Mouse (Mus musculus): ENCODE data around the gene Mthfr. TPM values are rescaled to one million over a fixed set of nuclear protein-coding genes. Genes with fewer than 3 reads are reported as not detected.
"Not testable (repeated sequence)": the region's sequence is repeated elsewhere in the genome, so short reads cannot be mapped to it uniquely, and the experiment has no call there.

Mthfr gene
- total RNA-seq, 2 experiments from 2014 or later, result 5.6 to 9.6 TPM

DNA sequence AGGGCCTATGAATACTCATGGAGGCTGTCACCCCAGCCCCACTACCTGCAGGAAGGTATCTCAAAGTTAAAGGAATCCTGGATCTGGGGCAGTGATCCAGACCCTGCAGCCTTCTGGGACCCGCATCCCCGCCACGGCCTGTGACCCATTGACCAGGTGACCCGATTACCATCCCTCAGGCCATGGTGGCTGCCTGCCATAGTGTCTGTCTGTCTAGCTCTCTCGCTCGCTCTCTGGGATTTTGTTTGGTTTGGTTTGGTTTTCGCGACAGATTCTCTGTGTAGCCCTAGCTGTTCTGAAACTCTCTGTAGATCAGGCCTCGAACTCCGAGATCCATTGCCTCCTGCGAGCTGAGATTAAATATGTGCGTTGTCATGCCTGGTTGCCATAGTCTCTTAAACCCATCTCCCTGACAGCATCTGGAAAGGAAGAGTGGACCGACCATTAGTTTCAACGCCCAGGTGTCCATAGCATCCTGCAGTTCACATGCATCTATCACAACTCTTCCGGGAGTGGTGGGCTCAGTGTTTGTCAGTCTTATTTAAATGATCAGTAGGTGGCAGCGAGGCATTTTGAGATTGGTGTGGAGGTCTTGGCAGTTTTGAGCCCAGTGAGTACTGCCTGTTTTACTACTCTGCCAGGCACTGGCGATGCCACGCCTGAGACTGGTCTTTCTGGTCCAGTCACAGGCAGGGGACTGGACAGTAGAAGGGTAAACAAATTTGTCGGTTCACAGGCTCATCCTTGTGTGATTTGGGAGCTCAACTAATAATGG, 564 bp downstream of the Mthfr start:
- intact Hi-C loops (cut with DNase I), result loop anchor here (2.0 kb wide), 1 partner anchor 15 kb away; no protein-coding TSS in a partner anchor
- DNase-seq, result peak in 1 of 2 experiments; percentile 21

DNA sequence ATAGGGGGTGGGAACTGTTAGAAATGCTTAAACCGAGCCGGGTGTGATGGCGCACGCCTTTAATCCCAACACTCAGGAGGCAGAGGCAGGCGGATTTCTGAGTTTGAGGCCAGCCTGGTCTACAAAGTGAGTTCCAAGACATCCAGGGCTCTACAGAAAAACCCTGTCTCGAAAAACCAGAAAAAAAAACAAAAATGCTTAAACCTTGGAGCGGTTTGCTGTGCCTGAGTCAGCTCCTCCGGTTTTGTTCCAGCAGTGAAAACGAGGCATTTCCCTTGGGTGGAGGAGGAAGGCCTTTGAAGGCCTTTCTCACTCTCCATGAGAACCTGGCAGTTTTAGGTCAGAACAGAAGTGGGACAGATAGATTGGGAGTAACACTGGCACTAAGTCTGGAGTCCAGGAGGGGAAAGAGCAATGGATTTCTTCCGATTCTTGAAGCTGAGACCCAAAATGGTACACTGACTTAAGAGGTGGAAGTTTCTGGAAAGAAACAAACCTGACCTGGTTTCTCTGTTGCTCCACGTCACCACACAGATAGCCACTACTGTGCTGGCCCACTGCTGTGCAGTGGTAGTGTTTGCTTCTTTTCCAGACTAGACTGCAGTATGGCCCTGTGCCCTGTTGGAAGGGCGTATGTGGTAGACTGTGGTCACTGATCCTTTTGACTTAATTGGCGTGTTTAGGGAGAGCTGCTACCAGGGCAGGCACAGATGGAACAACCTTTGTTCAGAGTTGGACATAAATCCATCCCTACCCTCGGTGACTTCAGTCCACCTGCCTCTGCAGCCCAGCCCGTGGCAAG, 1.4 kb downstream of the Mthfr start:
- intact Hi-C loops (cut with DNase I), result loop anchor here (2.0 kb wide), 1 partner anchor 15 kb away; no protein-coding TSS in a partner anchor
- peak in 1 of 2 experiments; percentile 26 for DNase-seq

DNA sequence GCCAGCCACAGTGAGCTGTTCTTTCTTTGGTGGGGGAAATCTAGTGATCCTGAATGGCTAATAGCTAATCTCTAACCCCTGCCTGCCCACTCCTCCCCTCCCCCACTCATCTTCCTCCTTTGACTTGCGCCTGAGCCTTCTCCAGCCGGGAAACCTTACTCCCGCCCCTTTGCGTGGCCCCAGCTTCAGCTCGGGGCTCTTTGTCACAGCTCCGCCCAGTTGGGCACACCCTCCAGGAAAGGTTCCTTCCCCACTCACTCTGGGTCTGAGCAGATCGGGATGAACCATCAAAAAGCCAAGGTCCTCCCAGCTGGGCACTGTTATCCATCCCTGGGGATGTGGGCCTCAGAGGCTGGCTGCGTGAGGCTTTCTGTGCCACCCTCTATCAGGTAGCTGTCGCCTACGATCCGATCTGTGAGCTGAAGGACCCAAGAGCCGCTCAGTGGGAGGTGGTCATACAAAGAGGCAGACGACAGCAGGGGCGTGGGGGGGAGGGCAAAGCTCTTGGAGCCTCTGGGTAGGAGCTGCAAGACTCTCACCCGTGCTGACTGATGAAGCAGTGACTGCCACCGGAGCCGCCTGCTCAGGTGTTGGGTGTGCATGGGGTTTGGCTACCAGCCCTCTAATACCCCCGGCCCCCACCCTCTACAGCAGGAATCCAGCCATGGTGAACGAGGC, 2.2 kb downstream of the Mthfr start:
- intact Hi-C loops (cut with DNase I), result loop anchor here (2.0 kb wide), 1 partner anchor 14 kb away; no protein-coding TSS in a partner anchor
- peak; percentile 48 to 66 for DNase-seq

DNA sequence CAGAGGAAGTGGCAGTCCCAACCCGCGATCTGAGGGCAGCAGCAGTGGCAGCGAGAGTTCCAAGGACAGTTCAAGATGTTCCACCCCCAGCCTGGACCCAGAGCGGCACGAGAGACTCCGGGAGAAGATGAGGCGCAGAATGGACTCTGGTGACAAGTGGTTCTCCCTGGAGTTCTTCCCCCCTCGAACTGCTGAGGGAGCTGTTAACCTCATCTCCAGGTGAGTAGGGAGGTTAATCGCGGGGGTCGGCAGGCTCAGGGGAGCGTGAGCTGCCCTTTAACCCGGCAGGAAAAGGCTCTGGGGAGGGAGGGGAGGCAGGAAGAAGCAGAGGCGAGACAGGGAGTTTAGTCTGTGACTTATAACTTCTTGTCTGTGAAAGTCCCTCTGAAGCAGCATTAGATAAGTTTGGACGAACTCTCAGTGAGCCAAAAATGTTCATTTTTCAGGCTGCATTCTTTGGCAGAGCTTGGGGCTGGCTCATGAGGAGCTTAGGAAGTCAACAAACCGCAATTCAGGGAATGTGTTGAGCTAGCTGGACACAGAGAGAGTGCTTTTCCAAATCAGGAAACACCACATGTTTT, 2.8 kb downstream of the Mthfr start:
- intact Hi-C loops (cut with DNase I), result loop anchor here (2.0 kb wide), 1 partner anchor 13 kb away; no protein-coding TSS in a partner anchor
- peak in 1 of 2 experiments; percentile 35 for DNase-seq

DNA sequence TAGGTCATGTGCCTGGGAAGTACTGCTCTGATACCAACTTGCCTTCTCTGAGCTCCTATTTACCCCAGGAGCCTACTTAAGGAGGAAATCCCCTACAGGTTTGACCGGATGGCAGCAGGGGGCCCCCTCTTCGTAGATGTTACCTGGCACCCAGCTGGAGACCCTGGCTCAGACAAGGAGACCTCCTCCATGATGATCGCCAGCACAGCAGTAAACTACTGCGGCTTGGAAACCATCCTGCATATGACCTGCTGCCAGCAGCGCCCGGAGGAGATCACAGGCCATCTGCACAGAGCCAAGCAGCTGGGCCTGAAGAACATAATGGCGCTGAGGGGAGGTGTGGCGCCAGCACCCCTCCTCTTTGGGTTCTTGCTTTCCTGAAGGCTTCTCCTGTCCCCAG, 4.5 kb downstream of the Mthfr start:
- intact Hi-C loops (cut with DNase I); DNase-seq: not testable (repeated sequence)

GRCm38 (mm10) chr4:148044113-148044512, 5.2 kb downstream of the Mthfr start:
- DNase-seq, result no peak
- intact Hi-C loops (cut with DNase I), result no loop called here

- intact Hi-C loops (cut with DNase I), result no loop called here
Measured at GRCm38 (mm10) chr4:148046450-148047031, 7.7 kb downstream of the Mthfr start.

GRCm38 (mm10) chr4:148050396-148050914, 11.6 kb downstream of the Mthfr start:
- intact Hi-C loops (cut with DNase I); DNase-seq: not testable (repeated sequence)

More at GRCm38 (mm10) chr4:148046450-148047031, 7.7 kb downstream of the Mthfr start:
- no peak for DNase-seq

GRCm38 (mm10) chr4:148051046-148051776, 12.3 kb downstream of the Mthfr start:
- intact Hi-C loops (cut with DNase I), result no loop called here

DNA sequence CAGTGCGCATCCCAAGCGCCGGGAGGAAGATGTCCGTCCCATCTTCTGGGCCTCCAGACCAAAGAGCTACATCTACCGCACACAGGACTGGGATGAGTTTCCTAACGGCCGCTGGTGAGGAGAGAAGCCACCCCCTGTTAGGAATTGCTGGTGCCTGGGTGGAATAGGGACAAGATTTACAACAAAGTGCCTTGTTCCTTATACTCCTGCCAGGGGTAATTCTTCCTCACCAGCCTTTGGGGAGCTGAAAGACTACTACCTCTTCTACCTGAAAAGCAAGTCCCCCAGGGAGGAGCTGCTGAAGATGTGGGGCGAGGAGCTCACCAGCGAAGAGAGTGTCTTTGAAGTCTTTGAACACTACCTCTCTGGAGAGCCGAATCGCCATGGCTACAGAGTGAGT, 13.0 kb downstream of the Mthfr start:
- intact Hi-C loops (cut with DNase I), result no loop called here
- no peak for DNase-seq

More at GRCm38 (mm10) chr4:148051046-148051776, 12.3 kb downstream of the Mthfr start:
- DNase-seq, result no peak

DNA sequence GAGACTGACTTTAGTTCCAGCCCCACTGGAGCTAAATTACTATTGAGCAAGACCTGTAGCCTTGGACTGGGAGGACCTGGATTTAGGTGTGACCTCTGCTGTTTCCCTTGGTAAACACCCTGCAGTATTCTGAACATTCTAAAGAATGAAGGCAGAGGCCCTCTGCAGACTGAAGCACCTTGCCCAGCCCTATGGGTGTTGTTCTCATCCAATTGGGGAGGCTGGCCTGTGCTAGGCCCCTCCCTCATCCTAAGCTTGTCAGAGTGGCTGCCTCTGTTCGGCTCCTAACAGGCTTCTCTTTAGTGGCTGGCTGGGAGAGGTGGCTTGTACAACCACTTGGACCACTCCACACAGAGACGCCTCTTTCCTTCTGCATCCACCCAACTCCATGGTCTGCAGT, 14.1 kb downstream of the Mthfr start:
- no peak for DNase-seq
- intact Hi-C loops (cut with DNase I), result no loop called here

DNA sequence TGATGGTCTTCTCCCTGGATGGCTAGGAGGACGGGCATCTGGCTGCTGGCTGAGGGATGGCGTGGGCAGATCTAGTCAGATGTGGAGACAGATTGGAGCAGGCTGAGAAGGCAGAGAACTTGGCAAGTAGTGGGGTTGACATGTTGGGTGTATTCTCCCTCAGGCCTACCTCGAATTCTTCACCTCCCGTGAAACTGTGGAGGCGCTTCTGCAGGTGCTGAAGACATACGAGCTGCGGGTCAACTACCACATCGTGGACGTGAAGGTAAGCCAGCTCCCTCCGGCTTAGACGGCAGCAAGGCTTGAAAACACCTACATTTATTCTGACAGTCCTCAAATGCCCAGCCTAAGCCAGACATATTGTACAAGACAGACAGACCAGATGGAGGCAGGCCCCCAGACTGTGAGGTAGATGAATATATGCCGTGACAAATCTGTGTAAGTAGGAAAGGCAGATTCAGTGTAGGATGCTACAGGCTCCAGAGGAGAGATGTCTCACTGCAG, 14.6 kb downstream of the Mthfr start:
- no peak for DNase-seq
- intact Hi-C loops (cut with DNase I), result no loop called here

- no peak for DNase-seq
- intact Hi-C loops (cut with DNase I), result loop anchor here (2.0 kb wide), 1 partner anchor 14 kb away; no protein-coding TSS in a partner anchor
Measured at GRCm38 (mm10) chr4:148054961-148055695, 16.3 kb downstream of the Mthfr start.

- intact Hi-C loops (cut with DNase I), result no loop called here
- no peak for DNase-seq
Measured at GRCm38 (mm10) chr4:148056246-148056645, 17.4 kb downstream of the Mthfr start.

GRCm38 (mm10) chr4:148056801-148057200, 17.9 kb downstream of the Mthfr start:
- intact Hi-C loops (cut with DNase I), result no loop called here
- peak; percentile 73 to 82 for DNase-seq

DNA sequence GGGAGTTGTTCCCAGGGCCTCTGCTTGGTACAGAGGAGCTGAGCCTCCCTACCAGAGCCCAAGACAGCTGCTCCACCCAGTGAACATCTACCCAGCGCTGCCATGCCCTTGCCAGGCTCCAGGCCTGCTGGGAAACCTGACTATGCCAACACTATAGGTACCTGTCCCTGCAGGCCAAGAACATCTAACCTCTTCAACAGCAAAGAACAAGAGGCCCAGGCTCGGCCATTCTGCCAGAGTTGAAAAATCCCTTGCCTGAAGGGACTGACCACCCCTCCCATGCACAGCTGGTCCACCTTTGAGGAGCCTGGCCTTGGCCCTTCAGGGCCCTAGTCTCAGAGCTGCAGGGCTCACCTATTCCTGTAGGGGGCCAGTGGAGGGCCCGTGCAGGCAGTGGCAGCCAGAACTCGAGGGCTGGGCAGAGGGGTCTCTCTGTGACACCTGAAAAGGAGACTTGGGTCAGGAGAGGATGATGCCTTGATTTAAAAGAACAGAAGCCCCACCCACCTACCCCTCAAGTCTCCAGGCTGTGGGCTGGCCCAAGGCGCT, 18.9 kb downstream of the Mthfr start:
- no peak for DNase-seq
- intact Hi-C loops (cut with DNase I), result no loop called here

DNA sequence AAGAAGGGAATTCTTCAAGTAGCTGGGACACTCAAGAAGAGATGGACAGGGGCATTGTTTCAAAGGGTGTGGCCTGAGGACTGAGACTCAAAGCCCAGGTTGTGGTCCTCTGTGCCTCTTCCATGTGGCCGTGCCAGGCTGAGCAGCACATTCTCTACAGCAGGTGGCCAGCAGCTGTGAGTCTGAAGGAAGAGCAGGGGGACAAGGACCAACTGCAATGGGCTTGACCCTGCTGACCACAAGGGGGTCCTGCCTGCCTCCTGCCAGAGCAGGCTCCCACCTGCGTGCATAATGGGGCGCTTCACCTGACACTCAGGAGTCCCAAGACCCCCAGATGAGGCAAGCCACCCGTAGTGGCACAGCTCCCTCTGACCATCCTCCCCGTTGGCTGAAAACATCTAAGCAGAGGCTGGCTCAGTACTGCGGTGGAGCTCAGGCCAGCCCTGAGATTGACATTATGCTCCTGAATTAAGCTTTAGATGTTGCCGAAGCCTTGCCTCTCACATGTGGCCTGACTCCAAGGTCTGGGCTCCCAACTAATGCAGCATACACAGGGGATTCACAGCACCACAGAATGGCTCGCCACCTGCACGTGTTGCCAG, 19.4 kb downstream of the Mthfr start:
- no peak for DNase-seq
- intact Hi-C loops (cut with DNase I), result no loop called here

Data from gastrocnemius, postnatal 36 days (tissue).